Comparison of ENCODE assay signal across 25 mouse cellular contexts in genomic region chr1:59178401-59178800, GRCm38 (mm10). TPM values are rescaled to one million over a fixed set of nuclear protein-coding genes. Genes with fewer than 3 reads are reported as not detected.
"Had no signal": no experiment of that assay in that cellular context is flagged by ENCODE, and none has a peak within 500 bp of the region (broad histone marks: within the 10 kb centered on the region; RNA-seq: fewer than 3 reads in every experiment).

No protein-coding gene starts in this region.

- H3K27ac ChIP-seq: gastrocnemius, adult 2 months; heart, adult 2 months; heart, embryonic 13.5 days; heart, embryonic 15.5 days; hindbrain, embryonic 10.5 days; hindbrain, embryonic 12.5 days; hindbrain, embryonic 14.5 days; intestine, embryonic 15.5 days; layer of hippocampus, adult 2 months; left cerebral cortex, adult 2 months; limb, embryonic 10.5 days; limb, embryonic 12.5 days; liver, embryonic 13.5 days had no signal

- H3K4me1 ChIP-seq: heart, embryonic 13.5 days; heart, embryonic 15.5 days; hindbrain, embryonic 10.5 days; hindbrain, embryonic 12.5 days; intestine, embryonic 15.5 days; limb, embryonic 10.5 days; limb, embryonic 12.5 days had no signal

- H3K4me3 ChIP-seq: gastrocnemius, adult 2 months; heart, adult 2 months; heart, embryonic 13.5 days; heart, embryonic 15.5 days; hindbrain, embryonic 10.5 days; hindbrain, embryonic 12.5 days; intestine, embryonic 15.5 days; layer of hippocampus, adult 2 months; left cerebral cortex, adult 2 months; limb, embryonic 10.5 days; limb, embryonic 12.5 days; liver, embryonic 13.5 days had no signal

- H3K9ac ChIP-seq: heart, embryonic 13.5 days; heart, embryonic 15.5 days; hindbrain, embryonic 12.5 days; hindbrain, embryonic 14.5 days; intestine, embryonic 15.5 days; limb, embryonic 12.5 days; liver, embryonic 13.5 days had no signal

- H3K27me3 ChIP-seq: heart, embryonic 13.5 days; heart, embryonic 15.5 days; hindbrain, embryonic 12.5 days; intestine, embryonic 15.5 days; limb, embryonic 12.5 days; liver, embryonic 13.5 days had no signal

- DNase-seq: gastrocnemius, adult 2 months; gastrocnemius, postnatal 10 days; gastrocnemius, postnatal 25 days; heart, adult 2 months; heart, postnatal 4 days; kidney, adult 18-20 months; kidney, adult 8-10 months; kidney, postnatal 10 days; kidney, postnatal 25 days; kidney, postnatal 4 days; liver, embryonic 13.5 days had no signal

- ATAC-seq: hindbrain, embryonic 16.5 days; inflammation-experienced regulatory T-cells, adult 6 months; intestine, embryonic 15.5 days; intestine, postnatal 0 days had no signal

RNA-seq across cellular contexts. Expression of gene Mpp4, which starts 15.2 kb away (rescaled TPM):
- total RNA-seq: heart, adult 2 months had no signal
- polyA plus RNA-seq: heart, postnatal 0 days had no signal
